Mouse (Mus musculus): Measurements from ENCODE around the gene Olfr12. TPM values are rescaled to one million over a fixed set of nuclear protein-coding genes. Genes with fewer than 3 reads are reported as not detected.

Gene Olfr12
- polyA plus RNA-seq, 1 experiment from 2014 or later = not detected

- H3K27ac ChIP-seq (ENCODE audit: poor library complexity, severe bottlenecking) = no peak overlapping the region
- H3K27me3 ChIP-seq (replicated peaks) = no peaks in the 10 kb centered on the region
- H3K9ac ChIP-seq = no peak overlapping the region
- H3K4me1 ChIP-seq (replicated peaks) = no peaks in the 10 kb centered on the region
- WGBS = 56% methylated on average over 4 of the region's 4 CpGs
- H3K4me2 ChIP-seq = no peak overlapping the region
- no peaks in the 10 kb centered on the region for H3K9me3 ChIP-seq (replicated peaks)
- no peak overlapping the region for H3K4me3 ChIP-seq
- no peak for ATAC-seq (ENCODE audit: insufficient number of reproducible peaks, low FRiP score)
- no peaks in the 10 kb centered on the region for H3K36me3 ChIP-seq
Observed at GRCm38 (mm10) chr1:92628227-92628626, 10.6 kb downstream of the Olfr12 start.

GRCm38 (mm10) chr1:92632196-92632595 lies 14.6 kb downstream of the Olfr12 start:
- Histone ChIP-seq H3K27me3 (replicated peaks) (no peaks in the 10 kb centered on the region), H3K4me1 (replicated peaks) (peaks cover 5% of the 10 kb centered on the region; the same call in 1 of the 2 replicates), H3K36me3 (peaks cover 16% of the 10 kb centered on the region), H3K4me2 (no peak overlapping the region), H3K4me3 (no peak overlapping the region), H3K27ac (ENCODE audit: poor library complexity, severe bottlenecking) (no peak overlapping the region), H3K9me3 (replicated peaks) (no peaks in the 10 kb centered on the region), H3K9ac (no peak overlapping the region)
- no peak for ATAC-seq (ENCODE audit: insufficient number of reproducible peaks, low FRiP score)
- WGBS = 71% methylated on average over 5 of the region's 5 CpGs

GRCm38 (mm10) chr1:92632948-92633347 lies 15.4 kb downstream of the Olfr12 start:
- WGBS = 65% methylated on average over 6 of the region's 6 CpGs
- no peak for ATAC-seq (ENCODE audit: insufficient number of reproducible peaks, low FRiP score)
- H3K27ac ChIP-seq (ENCODE audit: poor library complexity, severe bottlenecking) = no peak overlapping the region
- H3K36me3 ChIP-seq = peaks cover 23% of the 10 kb centered on the region
- no peak overlapping the region for H3K9ac ChIP-seq
- no peaks in the 10 kb centered on the region for H3K27me3 ChIP-seq (replicated peaks)
- peaks cover 5% of the 10 kb centered on the region; the same call in 1 of the 2 replicates for H3K4me1 ChIP-seq (replicated peaks)
- no peak overlapping the region for H3K4me2 ChIP-seq
- no peak overlapping the region for H3K4me3 ChIP-seq
- H3K9me3 ChIP-seq (replicated peaks) = no peaks in the 10 kb centered on the region

- peaks cover 31% of the 10 kb centered on the region for H3K36me3 ChIP-seq
- H3K4me1 ChIP-seq (replicated peaks) = peaks cover 5% of the 10 kb centered on the region; the same call in 1 of the 2 replicates
- H3K9me3 ChIP-seq (replicated peaks) = no peaks in the 10 kb centered on the region
- no peak overlapping the region for H3K27ac ChIP-seq (ENCODE audit: poor library complexity, severe bottlenecking)
- WGBS = 85% methylated on average over 8 of the region's 8 CpGs
- H3K9ac ChIP-seq = no peak overlapping the region
- ATAC-seq (ENCODE audit: insufficient number of reproducible peaks, low FRiP score) = no peak
- no peak overlapping the region for H3K4me3 ChIP-seq
- no peaks in the 10 kb centered on the region for H3K27me3 ChIP-seq (replicated peaks)
- no peak overlapping the region for H3K4me2 ChIP-seq
Observed at GRCm38 (mm10) chr1:92633726-92634125, 16.1 kb downstream of the Olfr12 start.

- H3K9ac ChIP-seq = no peak overlapping the region
- H3K4me1 ChIP-seq (replicated peaks) = peaks cover 5% of the 10 kb centered on the region; the same call in 1 of the 2 replicates
- no peak overlapping the region for H3K4me3 ChIP-seq
- no peak overlapping the region for H3K27ac ChIP-seq (ENCODE audit: poor library complexity, severe bottlenecking)
- peaks cover 39% of the 10 kb centered on the region for H3K36me3 ChIP-seq
- WGBS = 41% methylated on average over 1 of the region's 1 CpGs
- H3K9me3 ChIP-seq (replicated peaks) = no peaks in the 10 kb centered on the region
- no peaks in the 10 kb centered on the region for H3K27me3 ChIP-seq (replicated peaks)
- no peak overlapping the region for H3K4me2 ChIP-seq
- ATAC-seq (ENCODE audit: insufficient number of reproducible peaks, low FRiP score) = no peak
Observed at GRCm38 (mm10) chr1:92634569-92634968, 17.0 kb downstream of the Olfr12 start.

GRCm38 (mm10) chr1:92634976-92635599 lies 17.5 kb downstream of the Olfr12 start:
- H3K4me2 ChIP-seq = no peak overlapping the region
- no peaks in the 10 kb centered on the region for H3K27me3 ChIP-seq (replicated peaks)
- WGBS = 77% methylated on average over 4 of the region's 4 CpGs
- peaks cover 7% of the 10 kb centered on the region for H3K4me1 ChIP-seq (replicated peaks)
- H3K36me3 ChIP-seq = peaks cover 40% of the 10 kb centered on the region
- H3K27ac ChIP-seq (ENCODE audit: poor library complexity, severe bottlenecking) = no peak overlapping the region
- H3K9me3 ChIP-seq (replicated peaks) = no peaks in the 10 kb centered on the region
- H3K9ac ChIP-seq = no peak overlapping the region
- ATAC-seq (ENCODE audit: insufficient number of reproducible peaks, low FRiP score) = no peak
- no peak overlapping the region for H3K4me3 ChIP-seq

GRCm38 (mm10) chr1:92636015-92636414 lies 18.4 kb downstream of the Olfr12 start:
- Histone ChIP-seq H3K4me2 (no peak overlapping the region), H3K27me3 (replicated peaks) (no peaks in the 10 kb centered on the region), H3K36me3 (peaks cover 40% of the 10 kb centered on the region), H3K4me1 (replicated peaks) (peaks cover 17% of the 10 kb centered on the region), H3K9ac (no peak overlapping the region), H3K9me3 (replicated peaks) (no peaks in the 10 kb centered on the region), H3K4me3 (no peak overlapping the region), H3K27ac (ENCODE audit: poor library complexity, severe bottlenecking) (no peak overlapping the region)
- WGBS = 84% methylated on average over 8 of the region's 8 CpGs
- ATAC-seq (ENCODE audit: insufficient number of reproducible peaks, low FRiP score) = no peak

GRCm38 (mm10) chr1:92636676-92637075 lies 19.1 kb downstream of the Olfr12 start:
- 93% methylated on average over 11 of the region's 11 CpGs for WGBS
- ATAC-seq (ENCODE audit: insufficient number of reproducible peaks, low FRiP score) = no peak
- H3K27ac ChIP-seq (ENCODE audit: poor library complexity, severe bottlenecking) = no peak overlapping the region
- no peaks in the 10 kb centered on the region for H3K9me3 ChIP-seq (replicated peaks)
- H3K4me2 ChIP-seq = no peak overlapping the region
- H3K36me3 ChIP-seq = peaks cover 40% of the 10 kb centered on the region
- H3K4me1 ChIP-seq (replicated peaks) = peaks cover 19% of the 10 kb centered on the region
- no peak overlapping the region for H3K4me3 ChIP-seq
- H3K9ac ChIP-seq = no peak overlapping the region
- no peaks in the 10 kb centered on the region for H3K27me3 ChIP-seq (replicated peaks)

GRCm38 (mm10) chr1:92637501-92638172 lies 20.0 kb downstream of the Olfr12 start:
- ATAC-seq (ENCODE audit: insufficient number of reproducible peaks, low FRiP score) = no peak
- Histone ChIP-seq H3K4me3 (no peak overlapping the region), H3K27me3 (replicated peaks) (no peaks in the 10 kb centered on the region), H3K27ac (ENCODE audit: poor library complexity, severe bottlenecking) (no peak overlapping the region), H3K4me2 (no peak overlapping the region), H3K9ac (no peak overlapping the region), H3K9me3 (replicated peaks) (no peaks in the 10 kb centered on the region), H3K36me3 (peaks cover 40% of the 10 kb centered on the region), H3K4me1 (replicated peaks) (peaks cover 25% of the 10 kb centered on the region)
- WGBS = 91% methylated on average over 15 of the region's 15 CpGs

GRCm38 (mm10) chr1:92638181-92638580 lies 20.6 kb downstream of the Olfr12 start:
- Histone ChIP-seq H3K9me3 (replicated peaks) (no peaks in the 10 kb centered on the region), H3K9ac (no peak overlapping the region), H3K4me1 (replicated peaks) (peaks cover 25% of the 10 kb centered on the region), H3K4me3 (no peak overlapping the region), H3K36me3 (peaks cover 40% of the 10 kb centered on the region), H3K27me3 (replicated peaks) (no peaks in the 10 kb centered on the region), H3K27ac (ENCODE audit: poor library complexity, severe bottlenecking) (no peak overlapping the region), H3K4me2 (no peak overlapping the region)
- ATAC-seq (ENCODE audit: insufficient number of reproducible peaks, low FRiP score) = no peak
- 88% methylated on average over 3 of the region's 3 CpGs for WGBS

- no peak for ATAC-seq (ENCODE audit: insufficient number of reproducible peaks, low FRiP score)
- Histone ChIP-seq H3K27me3 (replicated peaks) (no peaks in the 10 kb centered on the region), H3K4me2 (no peak overlapping the region), H3K9me3 (replicated peaks) (no peaks in the 10 kb centered on the region), H3K9ac (no peak overlapping the region), H3K27ac (ENCODE audit: poor library complexity, severe bottlenecking) (no peak overlapping the region), H3K4me3 (no peak overlapping the region), H3K36me3 (peaks cover 40% of the 10 kb centered on the region), H3K4me1 (replicated peaks) (peaks cover 25% of the 10 kb centered on the region)
- WGBS = 92% methylated on average over 4 of the region's 4 CpGs
Observed at GRCm38 (mm10) chr1:92638736-92639135, 21.1 kb downstream of the Olfr12 start.

Data from heart, embryonic 12.5 days (tissue).